Mouse (Mus musculus): ENCODE data around the gene Rps6ka4. TPM values are rescaled to one million over a fixed set of nuclear protein-coding genes. Genes with fewer than 3 reads are reported as not detected.

The Rps6ka4 gene
- polyA plus RNA-seq, 1 experiment from 2014 or later: 21.4 TPM

- H3K9ac ChIP-seq: no peak overlapping the region
- ATAC-seq (ENCODE audit: low FRiP score, low read depth): no peak
- H3K27ac ChIP-seq: no peak overlapping the region
- H3K4me1 ChIP-seq: peaks cover 7% of the 10 kb centered on the region
- WGBS: 77% methylated on average over 6 of the region's 6 CpGs
- H3K4me2 ChIP-seq (replicated peaks): no peak overlapping the region
- H3K4me3 ChIP-seq: no peak overlapping the region
- peaks cover 86% of the 10 kb centered on the region for H3K27me3 ChIP-seq
- H3K9me3 ChIP-seq: 0 out of 2 replicates have a peak, but pooled peaks cover 7% of the 10 kb centered on the region
- H3K36me3 ChIP-seq: 0 out of 2 replicates have a peak, but pooled peaks cover 6% of the 10 kb centered on the region
These were observed 15.1 kb downstream of the Rps6ka4 start for GRCm38 (mm10) chr19:6825384-6825783.

GRCm38 (mm10) chr19:6820538-6821195 lies 19.8 kb downstream of the Rps6ka4 start:
- Histone ChIP-seq H3K9me3 (0 out of 2 replicates have a peak, but pooled peaks cover 5% of the 10 kb centered on the region), H3K27ac (no peak overlapping the region), H3K4me2 (replicated peaks) (no peak overlapping the region), H3K36me3 (no peaks in the 10 kb centered on the region), H3K9ac (no peak overlapping the region), H3K4me1 (no peaks in the 10 kb centered on the region), H3K27me3 (peaks cover 65% of the 10 kb centered on the region), H3K4me3 (no peak overlapping the region)
- no peak for ATAC-seq (ENCODE audit: low FRiP score, low read depth)
- 78% methylated on average over 13 of the region's 13 CpGs for WGBS

- Histone ChIP-seq H3K36me3 (no peaks in the 10 kb centered on the region), H3K4me2 (replicated peaks) (no peak overlapping the region), H3K27ac (no peak overlapping the region), H3K4me1 (no peaks in the 10 kb centered on the region), H3K27me3 (peaks cover 58% of the 10 kb centered on the region), H3K9ac (no peak overlapping the region), H3K9me3 (0 out of 2 replicates have a peak, but pooled peaks cover 8% of the 10 kb centered on the region), H3K4me3 (no peak overlapping the region)
- WGBS: 47% methylated on average over 10 of the region's 10 CpGs
- ATAC-seq (ENCODE audit: low FRiP score, low read depth): no peak
These were observed 21.2 kb downstream of the Rps6ka4 start for GRCm38 (mm10) chr19:6819143-6819827.

- no peak overlapping the region for H3K27ac ChIP-seq
- peaks cover 23% of the 10 kb centered on the region for H3K27me3 ChIP-seq
- H3K36me3 ChIP-seq: no peaks in the 10 kb centered on the region
- no peak overlapping the region for H3K4me3 ChIP-seq
- no peak overlapping the region for H3K4me2 ChIP-seq (replicated peaks)
- no peak overlapping the region for H3K9ac ChIP-seq
- H3K9me3 ChIP-seq: 0 out of 2 replicates have a peak, but pooled peaks cover 8% of the 10 kb centered on the region
- ATAC-seq (ENCODE audit: low FRiP score, low read depth): no peak
- 82% methylated on average over 3 of the region's 3 CpGs for WGBS
- no peaks in the 10 kb centered on the region for H3K4me1 ChIP-seq
These were observed 25.5 kb downstream of the Rps6ka4 start for GRCm38 (mm10) chr19:6814958-6815357.

- no peak overlapping the region for H3K27ac ChIP-seq
- no peaks in the 10 kb centered on the region for H3K4me1 ChIP-seq
- no peak overlapping the region for H3K4me2 ChIP-seq (replicated peaks)
- no peak overlapping the region for H3K4me3 ChIP-seq
- H3K9me3 ChIP-seq: 0 out of 2 replicates have a peak, but pooled peaks cover 8% of the 10 kb centered on the region
- no peak overlapping the region for H3K9ac ChIP-seq
- H3K36me3 ChIP-seq: no peaks in the 10 kb centered on the region
- no peak for ATAC-seq (ENCODE audit: low FRiP score, low read depth)
- peaks cover 17% of the 10 kb centered on the region for H3K27me3 ChIP-seq
- WGBS: 4% methylated on average over 4 of the region's 4 CpGs
These were observed 26.1 kb downstream of the Rps6ka4 start for GRCm38 (mm10) chr19:6814366-6814765.

Small RNA genes lying within 50 kb of the gene (microRNA-seq; reads per million reads assigned to microRNA genes)
- not detected for gene Mir5046

Other genes starting within 250 kb of the Rps6ka4 start
- 1.1 and 1.2 TPM in 2 replicates for gene Ccdc88b, start 17.6 kb upstream of the Rps6ka4 start, polyA plus RNA-seq (2015; fragmentation: Nextera tagmentation; extraction: Ambion mirVana)
- gene Trmt112, start 69.1 kb upstream of the Rps6ka4 start, polyA plus RNA-seq (2015; fragmentation: Nextera tagmentation; extraction: Ambion mirVana): 165 and 176 TPM in 2 replicates
- gene Prdx5, start 69.5 kb upstream of the Rps6ka4 start, polyA plus RNA-seq (2015; fragmentation: Nextera tagmentation; extraction: Ambion mirVana): 223 and 235 TPM in 2 replicates
- gene Esrra, start 81.2 kb upstream of the Rps6ka4 start, polyA plus RNA-seq (2015; fragmentation: Nextera tagmentation; extraction: Ambion mirVana): 8.3 and 8.5 TPM in 2 replicates
- gene Catsperz, start 84.7 kb upstream of the Rps6ka4 start, polyA plus RNA-seq (2015; fragmentation: Nextera tagmentation; extraction: Ambion mirVana): 2.2 and 3.0 TPM in 2 replicates
- gene Kcnk4, start 93.9 kb upstream of the Rps6ka4 start, polyA plus RNA-seq (2015; fragmentation: Nextera tagmentation; extraction: Ambion mirVana): 0.49 and 0.85 TPM in 2 replicates
- gene Bad, start 101.2 kb upstream of the Rps6ka4 start, polyA plus RNA-seq (2015; fragmentation: Nextera tagmentation; extraction: Ambion mirVana): 73.4 and 87.0 TPM in 2 replicates
- 28.6 and 33.0 TPM in 2 replicates for gene Gpr137, start 101.8 kb upstream of the Rps6ka4 start, polyA plus RNA-seq (2015; fragmentation: Nextera tagmentation; extraction: Ambion mirVana)
- gene Ppp1r14b, start 134.3 kb upstream of the Rps6ka4 start, polyA plus RNA-seq (2015; fragmentation: Nextera tagmentation; extraction: Ambion mirVana): 151 and 168 TPM in 2 replicates
- 36.8 and 40.0 TPM in 2 replicates for gene Plcb3, start 135.8 kb upstream of the Rps6ka4 start, polyA plus RNA-seq (2015; fragmentation: Nextera tagmentation; extraction: Ambion mirVana)
- gene Fkbp2, start 139.9 kb upstream of the Rps6ka4 start, polyA plus RNA-seq (2015; fragmentation: Nextera tagmentation; extraction: Ambion mirVana): 84.5 and 89.3 TPM in 2 replicates
- gene Vegfb, start 147.0 kb upstream of the Rps6ka4 start, polyA plus RNA-seq (2015; fragmentation: Nextera tagmentation; extraction: Ambion mirVana): 53.6 and 59.6 TPM in 2 replicates
- gene Dnajc4, start 151.9 kb upstream of the Rps6ka4 start, polyA plus RNA-seq (2015; fragmentation: Nextera tagmentation; extraction: Ambion mirVana): 22.2 and 25.9 TPM in 2 replicates
- 24.0 and 25.8 TPM in 2 replicates for gene Nudt22, start 155.5 kb upstream of the Rps6ka4 start, polyA plus RNA-seq (2015; fragmentation: Nextera tagmentation; extraction: Ambion mirVana)
- gene Trpt1, start 155.5 kb upstream of the Rps6ka4 start, polyA plus RNA-seq (2015; fragmentation: Nextera tagmentation; extraction: Ambion mirVana): 11.9 and 13.6 TPM in 2 replicates
- 7.6 and 8.4 TPM in 2 replicates for gene Fermt3, start 178.8 kb upstream of the Rps6ka4 start, polyA plus RNA-seq (2015; fragmentation: Nextera tagmentation; extraction: Ambion mirVana)
- gene Stip1, start 199.3 kb upstream of the Rps6ka4 start, polyA plus RNA-seq (2015; fragmentation: Nextera tagmentation; extraction: Ambion mirVana): 241 and 278 TPM in 2 replicates
- 12.3 and 13.3 TPM in 2 replicates for gene Macrod1, start 216.2 kb upstream of the Rps6ka4 start, polyA plus RNA-seq (2015; fragmentation: Nextera tagmentation; extraction: Ambion mirVana)